Mouse (Mus musculus): Measurements from ENCODE around the gene Nfatc4. TPM values are rescaled to one million over a fixed set of nuclear protein-coding genes. Genes with fewer than 3 reads are reported as not detected.
A peak's percentile ranks its signal among the peaks of the same experiment; 100 is the strongest.

The Nfatc4 gene
- polyA plus RNA-seq, 1 experiment from 2014 or later = 12.0 TPM

DNA sequence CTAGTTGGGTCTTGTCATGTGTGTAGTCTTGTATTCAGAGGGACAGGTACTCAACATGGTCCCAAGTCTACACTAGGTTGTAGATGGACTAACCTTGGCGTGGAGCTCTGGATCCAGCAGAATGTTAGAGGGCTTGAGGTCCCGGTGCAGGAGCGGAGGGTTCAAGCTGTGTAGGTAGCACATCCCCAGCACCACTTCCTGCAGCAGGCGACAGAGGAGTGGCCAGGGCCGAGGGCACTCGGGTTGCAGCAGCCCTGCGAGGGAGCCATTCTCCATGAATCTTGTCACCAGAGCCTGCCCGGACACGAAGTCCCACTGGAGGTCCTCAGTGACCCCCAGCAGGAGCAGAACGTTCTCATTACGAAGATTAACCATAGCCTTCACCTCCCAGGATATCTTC, 35.2 kb upstream of the Nfatc4 start:
- Histone ChIP-seq H3K36me3 (no peaks in the 10 kb centered on the region), H3K4me1 (replicated peaks) (peaks cover 20% of the 10 kb centered on the region), H3K27ac (no peak overlapping the region), H3K4me2 (peak overlapping the region; percentile 46), H3K27me3 (peaks cover 86% of the 10 kb centered on the region), H3K4me3 (no peak overlapping the region), H3K9ac (no peak overlapping the region), H3K9me3 (no peaks in the 10 kb centered on the region)
- WGBS = 34% methylated on average over 11 of the region's 11 CpGs
- ATAC-seq (ENCODE audit: low FRiP score) = no peak

DNA sequence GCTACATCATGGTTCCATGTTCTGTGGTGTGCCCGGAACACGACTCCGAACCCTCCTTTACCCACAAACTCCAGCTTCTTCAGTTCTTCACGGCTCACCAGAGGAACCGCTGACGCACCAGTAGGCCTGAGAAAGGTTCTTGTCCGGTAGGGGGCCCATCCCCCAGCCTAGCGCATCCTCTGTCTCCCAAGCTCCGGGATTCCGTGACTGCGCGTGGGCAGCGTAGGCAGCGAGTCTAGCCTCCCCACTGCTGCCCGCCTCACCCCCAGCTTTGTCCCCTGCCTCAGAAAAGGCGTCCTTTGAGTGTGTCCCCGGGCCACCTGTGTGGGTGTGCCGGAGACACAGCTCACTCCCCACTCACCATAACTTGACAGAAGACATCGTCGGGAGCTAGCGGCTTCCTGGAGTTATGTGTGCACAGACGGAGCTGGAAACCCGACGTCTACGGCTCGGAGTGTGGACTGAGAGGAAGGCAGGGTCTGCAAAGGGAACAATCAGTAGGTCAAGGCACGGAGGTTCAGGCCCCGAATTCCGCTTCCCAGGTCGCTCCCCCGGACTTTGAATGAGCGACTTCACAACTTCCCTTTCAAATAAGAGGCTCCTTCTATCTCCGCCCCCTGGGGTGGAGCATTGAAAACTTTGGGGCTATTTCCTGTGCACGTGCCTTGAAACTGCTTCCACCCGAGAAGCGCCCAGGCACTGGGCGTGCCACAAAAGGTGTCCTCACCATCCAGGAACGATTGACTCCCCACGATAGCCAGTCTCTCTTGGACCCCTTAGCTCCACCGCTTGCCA, 34.5 kb upstream of the Nfatc4 start, which contains the start of gene Ripk3:
TSS of gene Ripk3 (minus strand) at position 610 of the 795 bp plus-strand sequence.
- Histone ChIP-seq H3K27ac (no peak within 1 kb of the TSS), H3K27me3 (peaks cover 79% of the 10 kb centered on the region), H3K4me1 (replicated peaks) (peaks cover 13% of the 10 kb centered on the region), H3K36me3 (no peaks in the 10 kb centered on the region), H3K9ac (0 out of 2 replicates have a peak within 1 kb of the TSS, but pooled peaks have one; percentile 29), H3K9me3 (no peaks in the 10 kb centered on the region), H3K4me3 (peak within 1 kb of the TSS; percentile 30), H3K4me2 (peak within 1 kb of the TSS; percentile 46)
- no peak for ATAC-seq (ENCODE audit: low FRiP score)
- WGBS = 5% methylated on average over 40 of the region's 40 CpGs

DNA sequence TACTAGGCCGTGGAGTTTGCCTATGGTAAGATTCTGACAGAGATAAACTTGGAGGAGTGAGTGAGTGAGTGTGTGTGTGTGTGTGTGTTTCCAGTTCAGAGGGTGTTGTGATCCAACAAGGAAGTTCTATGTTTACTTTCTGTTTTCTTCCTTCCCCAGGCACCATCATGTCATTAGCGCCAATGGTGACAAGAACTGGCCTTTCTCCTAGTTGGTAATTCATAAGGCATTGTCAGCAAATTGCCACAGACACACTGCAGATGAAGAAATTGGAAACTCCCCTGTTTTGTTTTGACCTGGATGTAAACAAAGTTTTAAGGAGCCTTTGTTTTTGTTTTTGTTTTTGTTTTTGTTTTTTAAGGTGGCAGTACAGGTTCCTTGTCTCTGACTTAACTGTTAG, 29.5 kb upstream of the Nfatc4 start:
- H3K27me3 ChIP-seq = peaks cover 29% of the 10 kb centered on the region
- H3K9me3 ChIP-seq = no peaks in the 10 kb centered on the region
- no peak overlapping the region for H3K9ac ChIP-seq
- peaks cover 3% of the 10 kb centered on the region; the same call in 1 of the 2 replicates for H3K4me1 ChIP-seq (replicated peaks)
- ATAC-seq (ENCODE audit: low FRiP score) = no peak
- no peaks in the 10 kb centered on the region for H3K36me3 ChIP-seq
- H3K27ac ChIP-seq = no peak overlapping the region
- no peak overlapping the region for H3K4me3 ChIP-seq
- H3K4me2 ChIP-seq = no peak overlapping the region
- 69% methylated on average over 2 of the region's 2 CpGs for WGBS

DNA sequence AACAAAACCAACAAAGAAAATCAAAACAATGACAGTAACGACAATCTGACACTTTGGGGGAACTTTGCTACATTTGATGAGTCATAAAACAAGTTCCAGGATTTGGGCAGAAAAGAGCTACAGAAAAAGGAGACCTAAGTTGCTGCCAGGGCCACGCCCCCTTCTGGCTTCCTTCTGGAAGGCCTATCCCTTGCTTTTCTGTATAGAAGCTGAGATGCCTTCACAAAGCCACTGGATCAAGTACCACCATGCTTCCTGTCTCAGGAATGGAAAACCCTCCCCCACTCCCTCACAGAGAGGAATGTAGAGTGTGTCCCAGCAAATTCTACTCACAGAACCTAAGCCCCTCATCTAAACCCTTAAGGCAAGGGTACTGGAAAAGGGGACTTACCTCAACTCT, 29.0 kb upstream of the Nfatc4 start:
- 73% methylated on average over 2 of the region's 2 CpGs for WGBS
- no peak for ATAC-seq (ENCODE audit: low FRiP score)

DNA sequence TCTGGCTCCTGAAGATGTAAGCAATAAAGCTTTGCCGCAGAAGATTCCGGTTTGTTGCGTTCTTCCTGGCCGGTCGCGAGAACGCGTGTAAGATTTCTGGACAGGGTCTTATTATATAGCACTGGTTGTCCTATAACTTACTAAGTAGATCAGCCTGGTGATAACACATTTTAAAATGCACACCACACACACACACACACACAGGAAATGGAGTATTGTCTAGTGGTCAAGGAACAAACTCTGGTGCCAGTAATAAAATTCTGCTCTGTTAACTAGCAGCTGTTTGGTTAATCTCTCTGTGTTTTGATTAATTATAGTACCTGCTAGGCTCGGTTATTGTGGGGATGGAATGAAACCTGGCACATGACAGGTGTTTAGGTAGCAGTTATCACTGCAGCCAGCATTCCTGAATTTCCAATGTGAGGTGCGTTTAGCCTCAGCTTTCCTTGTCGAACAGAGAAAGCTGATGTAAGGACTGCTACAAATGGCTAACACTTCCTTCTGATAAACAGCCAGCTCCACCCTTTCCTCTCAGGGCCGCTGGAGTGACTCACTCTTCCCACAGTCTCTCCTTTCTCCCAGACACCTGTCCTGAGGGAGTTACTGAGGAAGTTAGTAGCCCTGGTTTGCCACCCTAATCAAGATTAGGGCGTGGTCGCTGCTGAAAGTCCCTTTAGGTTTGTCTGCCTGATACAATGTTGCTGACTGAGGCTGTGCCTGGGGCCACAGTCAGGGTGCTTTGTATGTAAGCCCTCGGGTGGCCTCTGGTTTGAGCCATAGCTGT, 27.4 kb upstream of the Nfatc4 start:
- H3K4me2 ChIP-seq = no peak overlapping the region
- peaks cover 7% of the 10 kb centered on the region; the same call in 1 of the 2 replicates for H3K27me3 ChIP-seq
- H3K9ac ChIP-seq = no peak overlapping the region
- no peak for ATAC-seq (ENCODE audit: low FRiP score)
- H3K36me3 ChIP-seq = no peaks in the 10 kb centered on the region
- 86% methylated on average over 15 of the region's 15 CpGs for WGBS
- H3K9me3 ChIP-seq = no peaks in the 10 kb centered on the region
- no peak overlapping the region for H3K4me3 ChIP-seq
- H3K4me1 ChIP-seq (replicated peaks) = no peaks in the 10 kb centered on the region
- H3K27ac ChIP-seq = no peak overlapping the region

More for the DNA sequence above, 29.0 kb upstream of the Nfatc4 start:
- Histone ChIP-seq H3K9ac (no peak overlapping the region), H3K9me3 (no peaks in the 10 kb centered on the region), H3K4me2 (no peak overlapping the region), H3K27ac (no peak overlapping the region), H3K4me1 (replicated peaks) (no peaks in the 10 kb centered on the region), H3K4me3 (no peak overlapping the region), H3K27me3 (peaks cover 24% of the 10 kb centered on the region), H3K36me3 (no peaks in the 10 kb centered on the region)

- peak overlapping the region; percentile 44 for H3K27ac ChIP-seq
- H3K4me2 ChIP-seq = peak overlapping the region; percentile 67
- H3K27me3 ChIP-seq = no peaks in the 10 kb centered on the region
- H3K4me1 ChIP-seq (replicated peaks) = 0 out of 2 replicates have a peak, but pooled peaks cover 8% of the 10 kb centered on the region
- peak overlapping the region; percentile 72 for H3K9ac ChIP-seq
- no peaks in the 10 kb centered on the region for H3K9me3 ChIP-seq
- ATAC-seq (ENCODE audit: low FRiP score) = peak; percentile 90
- no peaks in the 10 kb centered on the region for H3K36me3 ChIP-seq
- 24% methylated on average over 16 of the region's 16 CpGs for whole genome bisulfite sequencing
- peak overlapping the region; percentile 48 for H3K4me3 ChIP-seq
These were observed 8.1 kb upstream of the Nfatc4 start for GRCm38 (mm10) chr14:55814885-55815284.

DNA sequence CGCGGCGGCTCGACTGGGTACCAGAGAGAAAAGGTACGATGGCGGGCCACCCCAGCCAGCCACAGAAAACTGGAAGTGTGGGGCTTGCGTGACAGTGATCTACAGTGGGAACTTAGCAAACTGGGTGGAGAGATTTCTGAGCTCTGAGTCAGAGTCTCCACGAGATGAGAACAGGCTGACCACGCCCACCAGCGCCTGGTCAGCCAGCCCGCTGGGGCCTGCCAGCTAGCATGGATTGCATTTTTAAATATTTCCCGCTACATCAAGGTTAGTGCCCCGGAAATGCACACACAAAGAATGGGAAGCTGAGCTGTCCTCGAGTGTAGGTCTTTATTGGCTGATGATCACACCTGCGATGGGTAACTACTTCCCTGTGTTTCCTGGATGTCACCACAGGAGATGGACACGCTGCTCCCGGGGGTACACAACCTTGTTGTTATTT, 7.6 kb upstream of the Nfatc4 start:
- Histone ChIP-seq H3K4me2 (peak overlapping the region; percentile 67), H3K4me3 (peak overlapping the region; percentile 48), H3K9ac (peak overlapping the region; percentile 72), H3K4me1 (replicated peaks) (0 out of 2 replicates have a peak, but pooled peaks cover 8% of the 10 kb centered on the region), H3K9me3 (no peaks in the 10 kb centered on the region), H3K36me3 (no peaks in the 10 kb centered on the region), H3K27ac (peak overlapping the region; percentile 44), H3K27me3 (no peaks in the 10 kb centered on the region)
- 25% methylated on average over 17 of the region's 17 CpGs for WGBS
- ATAC-seq (ENCODE audit: low FRiP score) = peak; percentile 78

- Histone ChIP-seq H3K4me2 (no peak overlapping the region), H3K9ac (no peak overlapping the region), H3K4me1 (replicated peaks) (peaks cover 32% of the 10 kb centered on the region), H3K27ac (no peak overlapping the region), H3K36me3 (no peaks in the 10 kb centered on the region), H3K27me3 (peaks cover 3% of the 10 kb centered on the region; the same call in 1 of the 2 replicates), H3K9me3 (no peaks in the 10 kb centered on the region), H3K4me3 (no peak overlapping the region)
- WGBS = 82% methylated on average over 7 of the region's 7 CpGs
- ATAC-seq (ENCODE audit: low FRiP score) = no peak
These were observed 3.0 kb upstream of the Nfatc4 start for GRCm38 (mm10) chr14:55819845-55820405.

DNA sequence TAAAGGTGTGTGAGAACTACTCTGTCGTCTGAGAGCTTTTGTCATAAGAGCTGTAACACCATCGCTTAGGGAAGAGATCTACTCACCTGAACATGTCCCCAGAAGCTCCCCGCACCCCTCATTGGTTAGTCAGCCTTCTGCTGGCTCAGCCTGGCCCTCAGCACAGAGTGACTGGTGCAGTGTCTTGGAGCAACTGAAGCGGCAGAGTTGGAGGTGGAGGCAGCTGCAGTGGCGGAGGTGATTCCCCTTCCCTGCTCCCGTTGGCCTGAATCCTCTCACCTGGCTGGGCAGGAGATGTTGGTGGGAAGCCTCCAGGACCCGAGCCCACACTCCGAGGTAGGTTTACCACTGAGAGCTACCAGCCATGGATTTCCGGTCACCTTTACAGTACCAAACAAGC, 2.4 kb upstream of the Nfatc4 start:
- WGBS = 84% methylated on average over 9 of the region's 9 CpGs
- Histone ChIP-seq H3K36me3 (no peaks in the 10 kb centered on the region), H3K27ac (no peak overlapping the region), H3K9me3 (no peaks in the 10 kb centered on the region), H3K4me3 (no peak overlapping the region), H3K9ac (no peak overlapping the region), H3K27me3 (peaks cover 8% of the 10 kb centered on the region; the same call in 1 of the 2 replicates), H3K4me1 (replicated peaks) (peaks cover 36% of the 10 kb centered on the region), H3K4me2 (no peak overlapping the region)
- ATAC-seq (ENCODE audit: low FRiP score) = no peak

- H3K9ac ChIP-seq = peak overlapping the region; percentile 80; the same call in 1 of the 2 replicates
- peak overlapping the region; percentile 92 for H3K4me2 ChIP-seq
- peaks cover 28% of the 10 kb centered on the region for H3K27me3 ChIP-seq
- peak overlapping the region; percentile 63 for H3K4me3 ChIP-seq
- no peak for ATAC-seq (ENCODE audit: low FRiP score)
- no peaks in the 10 kb centered on the region for H3K36me3 ChIP-seq
- H3K27ac ChIP-seq = peak overlapping the region; percentile 87
- WGBS = 6% methylated on average over 13 of the region's 13 CpGs
- no peaks in the 10 kb centered on the region for H3K9me3 ChIP-seq
- peaks cover 44% of the 10 kb centered on the region for H3K4me1 ChIP-seq (replicated peaks)
These were observed 431 bp upstream of the Nfatc4 start for GRCm38 (mm10) chr14:55822435-55822990.

GRCm38 (mm10) chr14:55824001-55824480, 1.1 kb downstream of the Nfatc4 start:
- peak overlapping the region; percentile 92 for H3K4me2 ChIP-seq
- H3K27ac ChIP-seq = peak overlapping the region; percentile 87
- H3K9ac ChIP-seq = peak overlapping the region; percentile 80
- H3K36me3 ChIP-seq = no peaks in the 10 kb centered on the region
- 1% methylated on average over 10 of the region's 10 CpGs for WGBS
- no peaks in the 10 kb centered on the region for H3K9me3 ChIP-seq
- peaks cover 39% of the 10 kb centered on the region for H3K27me3 ChIP-seq
- ATAC-seq (ENCODE audit: low FRiP score) = 0 out of 2 replicates have a peak, but pooled peaks have one; percentile 9
- H3K4me1 ChIP-seq (replicated peaks) = peaks cover 44% of the 10 kb centered on the region
- H3K4me3 ChIP-seq = peak overlapping the region; percentile 63

Measured in hindbrain, embryonic 13.5 days (tissue).